Comparison of ENCODE assay signal across 9 mouse cellular contexts in genomic region chr19:11459041-11459440, GRCm38 (mm10). TPM values are rescaled to one million over a fixed set of nuclear protein-coding genes. Genes with fewer than 3 reads are reported as not detected.
ATAC-seq lines count a peak whose summit lies in the region.
"Had no signal": no experiment of that assay in that cellular context is flagged by ENCODE, and none has a peak within 500 bp of the region (broad histone marks: within the 10 kb centered on the region; RNA-seq: fewer than 3 reads in every experiment).

No protein-coding gene starts in this region.

- ATAC-seq in CD4-positive, CD25-positive, alpha-beta regulatory T cell, adult 4 months: peak; percentile 69
- ATAC-seq in activated CD4-positive, CD25-positive, alpha-beta regulatory T cell, adult 4 months: peak; percentile 61
- peak; percentile 63 for ATAC-seq in inflammation-experienced regulatory T-cells, adult 6 months

RNA-seq across cellular contexts. Expression of gene Ms4a6c, which starts 10.1 kb away (rescaled TPM):
- 10 to 100 TPM; 13.4 to 20.1 TPM for polyA plus RNA-seq in CD4-positive, CD25-positive, alpha-beta regulatory T cell, adult 4 months (2017; shearing (Covaris generic))
- polyA plus RNA-seq in activated CD4-positive, CD25-positive, alpha-beta regulatory T cell, adult 4 months (2017; shearing (Covaris generic)): 10 to 100 TPM; 12.5 to 13.3 TPM
- polyA plus RNA-seq in inflammation-experienced regulatory T-cells, adult 6 months (2017; shearing (Covaris generic)): 10 to 100 TPM; 17.0 to 36.7 (median 21.0) TPM
- polyA plus RNA-seq: C2C12, Patski had no signal

RNA-seq across cellular contexts. Expression of gene Ms4a4b, which starts 15.7 kb away (rescaled TPM):
- 1,000 to 10,000 TPM; 2,426 to 2,599 TPM for polyA plus RNA-seq in CD4-positive, CD25-positive, alpha-beta regulatory T cell, adult 4 months (2017; shearing (Covaris generic))
- polyA plus RNA-seq in activated CD4-positive, CD25-positive, alpha-beta regulatory T cell, adult 4 months (2017; shearing (Covaris generic)): 1,000 to 10,000 TPM; 2,094 to 2,461 TPM
- polyA plus RNA-seq in inflammation-experienced regulatory T-cells, adult 6 months (2017; shearing (Covaris generic)): 1,000 to 10,000 TPM; 2,395 to 2,899 (median 2,705) TPM
- polyA plus RNA-seq: brain, embryonic 14.5 days; C2C12; G1E had no signal

RNA-seq across cellular contexts. Expression of gene Gm8369, which starts 26.7 kb away (rescaled TPM):
- 100 to 1,000 TPM; 420 to 532 TPM for polyA plus RNA-seq in CD4-positive, CD25-positive, alpha-beta regulatory T cell, adult 4 months (2017; shearing (Covaris generic))
- polyA plus RNA-seq in activated CD4-positive, CD25-positive, alpha-beta regulatory T cell, adult 4 months (2017; shearing (Covaris generic)): 100 to 1,000 TPM; 497 to 564 TPM
- 100 to 1,000 TPM; 382 to 635 (median 544) TPM for polyA plus RNA-seq in inflammation-experienced regulatory T-cells, adult 6 months (2017; shearing (Covaris generic))
- polyA plus RNA-seq: adrenal gland, adult 2 months; brain, embryonic 14.5 days; C2C12; cerebellum, adult 2 months; G1E; Patski had no signal

RNA-seq across cellular contexts. Expression of gene Ms4a4c, which starts 54.5 kb away (rescaled TPM):
- 10 to 100 TPM; 61.4 to 84.8 TPM for polyA plus RNA-seq in CD4-positive, CD25-positive, alpha-beta regulatory T cell, adult 4 months (2017; shearing (Covaris generic))
- 10 to 100 TPM; 51.6 to 56.7 TPM for polyA plus RNA-seq in activated CD4-positive, CD25-positive, alpha-beta regulatory T cell, adult 4 months (2017; shearing (Covaris generic))
- 10 to 100 TPM; 37.0 to 78.1 (median 53.9) TPM for polyA plus RNA-seq in inflammation-experienced regulatory T-cells, adult 6 months (2017; shearing (Covaris generic))
- polyA plus RNA-seq: C2C12, G1E, Patski had no signal

RNA-seq across cellular contexts. Expression of gene Ms4a6b, which starts 57.3 kb away (rescaled TPM):
- polyA plus RNA-seq in CD4-positive, CD25-positive, alpha-beta regulatory T cell, adult 4 months (2017; shearing (Covaris generic)): 1,000 to 10,000 TPM; 1,239 to 1,299 TPM
- 1,000 to 10,000 TPM; 1,243 to 1,295 TPM for polyA plus RNA-seq in activated CD4-positive, CD25-positive, alpha-beta regulatory T cell, adult 4 months (2017; shearing (Covaris generic))
- 1,000 to 10,000 TPM; 1,170 to 1,320 (median 1,200) TPM for polyA plus RNA-seq in inflammation-experienced regulatory T-cells, adult 6 months (2017; shearing (Covaris generic))
- polyA plus RNA-seq: C2C12, Patski had no signal
